Mouse (Mus musculus) naive thymus-derived CD4-positive, alpha-beta T cell, adult 5 months (primary cell): ENCODE data around the gene Pcnx4. TPM values are rescaled to one million over a fixed set of nuclear protein-coding genes. Genes with fewer than 3 reads are reported as not detected.

Experiments
- polyA plus RNA-seq: library from polyadenylated mRNA; unstranded; fragments of 100-300 nt; shearing (Covaris generic); gene quantifications from one replicate; pipeline ENCODE4 v1.2.1, GENCODE M21; 2017

The Pcnx4 gene
- polyA plus RNA-seq, result 4.9 TPM

GRCm38 (mm10) chr12:72536021-72536597, at the start of gene Pcnx4:
Pcnx4 (plus strand) TSS chr12:72536383.

Other genes starting within 250 kb of the Pcnx4 start
- not detected for gene Rtn1, start 127.3 kb upstream of the Pcnx4 start, polyA plus RNA-seq
- gene Lrrc9, start 94.5 kb upstream of the Pcnx4 start, polyA plus RNA-seq, result not detected
- not detected for gene Gm4756, start 113.3 kb downstream of the Pcnx4 start, polyA plus RNA-seq
- 34.9 TPM for gene Dhrs7, start 128.5 kb downstream of the Pcnx4 start, polyA plus RNA-seq
- gene Ppm1a, start 221.1 kb downstream of the Pcnx4 start, polyA plus RNA-seq, result 121 TPM